Mouse (Mus musculus) layer of hippocampus, postnatal 14 days (tissue): ENCODE data around the gene Tlx3. TPM values are rescaled to one million over a fixed set of nuclear protein-coding genes. Genes with fewer than 3 reads are reported as not detected.
A peak's percentile ranks its signal among the peaks of the same experiment; 100 is the strongest.

ENCODE experiments used
- DNase-seq, 2 experiments: peaks; one replicate each; pipeline ENCODE4 v3.0.0; 2021 to 2022; ENCODE audit warnings: low spot score in 2 of 2, mixed read lengths in 1 of 2
- long read RNA-seq, 2 experiments: library from polyadenylated mRNA; stranded (forward); transcript quantifications; one replicate each; pipeline ENCODE4 v2.0.0; 2021
- total RNA-seq, 2 experiments: library from RNA; stranded (reverse); gene quantifications; 2 replicates each; pipeline ENCODE4 v1.2.3; 2021

Gene Tlx3
- not detected for total RNA-seq
- long read RNA-seq, experiment 1: 0 reads
- long read RNA-seq, experiment 2: 0 reads

DNA sequence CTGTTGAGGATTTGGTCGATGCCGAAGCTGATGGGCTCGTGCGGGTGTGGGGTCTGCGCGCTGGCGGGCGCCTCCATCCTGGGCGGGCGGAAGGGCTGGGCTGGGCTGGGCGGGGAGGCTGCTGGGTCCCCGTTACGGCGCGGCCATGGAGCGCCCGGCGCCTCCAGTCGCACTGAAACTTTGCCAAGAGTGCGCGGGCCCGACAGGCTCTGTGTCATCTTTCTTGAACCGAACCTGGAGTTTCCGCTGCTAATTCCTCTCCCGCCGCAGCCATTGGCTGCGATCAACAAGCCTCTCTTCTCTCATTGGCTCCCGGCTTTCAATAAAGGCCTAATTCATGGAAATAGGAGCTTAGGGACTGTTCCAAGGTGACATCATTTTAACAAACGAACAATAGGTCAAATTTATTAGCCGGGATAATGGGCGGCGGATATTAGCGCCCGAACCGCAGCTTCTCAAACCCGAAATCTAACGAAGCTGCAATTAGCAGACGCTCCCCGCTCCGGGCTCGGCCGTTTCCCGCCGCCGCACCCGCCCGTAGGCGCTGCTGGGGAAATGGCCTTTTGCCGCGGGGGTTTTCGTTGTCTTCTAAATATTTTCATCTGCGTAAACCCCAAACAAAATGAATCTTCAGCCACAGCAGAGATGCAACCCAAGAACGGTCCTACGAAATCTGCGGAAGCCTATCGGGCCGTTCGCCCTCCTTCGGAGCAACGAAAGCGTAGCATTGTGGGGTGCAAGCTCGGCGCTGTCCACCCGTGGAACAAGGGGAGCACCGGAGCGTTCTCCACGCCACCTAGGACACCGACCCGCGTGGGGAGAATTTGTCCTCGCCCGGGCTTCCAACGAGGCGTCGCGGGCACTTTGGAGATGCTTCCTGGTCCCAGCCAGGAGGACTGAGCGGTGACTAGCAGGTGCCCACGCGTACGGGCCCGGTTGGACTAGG is at the start of gene Tlx3:
Tlx3 (minus strand) TSS at position 207 of the 946 bp plus-strand sequence.
- peak; percentile 33 to 64 for DNase-seq

DNA sequence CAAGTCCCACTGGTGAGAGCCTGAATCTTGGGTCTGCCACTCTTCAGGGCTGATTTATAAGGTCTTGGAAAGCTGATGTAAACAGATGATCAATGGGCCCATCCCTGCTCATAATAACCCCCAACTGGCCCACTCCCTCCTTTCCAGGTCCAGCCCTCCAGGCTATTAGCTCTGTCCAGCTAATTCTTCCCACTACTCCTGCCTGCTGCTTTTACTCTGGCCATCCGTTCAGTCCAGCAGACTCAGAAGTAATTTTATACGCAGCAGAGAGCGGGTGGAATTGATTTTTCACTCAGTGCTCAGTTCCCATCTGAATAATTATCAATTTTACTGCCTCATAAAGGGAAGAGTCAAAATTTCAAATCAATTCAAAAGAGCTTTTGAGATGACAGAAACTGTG is 36.9 kb upstream of the Tlx3 start:
- no peak for DNase-seq

DNA sequence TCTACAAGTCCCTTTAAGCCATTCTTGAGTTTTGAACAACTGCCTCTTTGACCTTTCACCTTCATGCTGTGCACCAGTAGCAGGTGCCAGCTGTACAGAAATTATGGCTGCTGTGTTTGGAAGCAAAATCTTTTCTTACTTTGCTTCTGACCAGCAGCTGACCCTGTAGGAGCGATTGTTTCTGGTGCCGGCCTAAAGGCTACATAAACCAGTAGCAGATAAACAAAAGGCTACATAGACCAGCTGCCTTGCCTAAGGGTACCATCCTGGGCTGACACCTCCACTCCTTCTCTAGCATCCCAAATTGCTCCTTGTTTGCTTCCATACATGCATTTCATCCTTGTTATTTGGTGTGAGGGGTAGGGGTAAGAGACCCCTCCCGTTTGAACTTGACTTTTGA is 30.7 kb upstream of the Tlx3 start:
- DNase-seq: no peak

DNA sequence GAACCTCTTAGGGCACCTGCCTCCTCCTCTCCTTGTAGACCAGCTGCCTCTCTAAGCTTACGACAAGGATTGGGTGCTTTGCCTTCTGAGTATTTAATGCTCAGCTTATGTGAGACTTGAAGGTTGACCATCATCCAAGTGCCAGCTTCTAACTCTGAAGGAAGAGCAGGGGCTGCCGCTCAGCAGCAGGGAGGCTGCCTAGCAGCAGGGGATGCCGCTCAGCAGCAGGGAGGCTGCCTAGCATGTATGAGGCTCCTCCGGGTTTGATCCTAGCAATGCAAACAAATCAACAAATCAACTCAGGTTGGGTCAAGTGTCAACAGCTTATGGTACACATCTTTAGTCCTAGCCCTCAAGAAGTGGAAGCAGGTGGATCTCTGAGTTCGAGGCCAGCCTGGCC is 28.7 kb upstream of the Tlx3 start:
- DNase-seq: no peak

DNA sequence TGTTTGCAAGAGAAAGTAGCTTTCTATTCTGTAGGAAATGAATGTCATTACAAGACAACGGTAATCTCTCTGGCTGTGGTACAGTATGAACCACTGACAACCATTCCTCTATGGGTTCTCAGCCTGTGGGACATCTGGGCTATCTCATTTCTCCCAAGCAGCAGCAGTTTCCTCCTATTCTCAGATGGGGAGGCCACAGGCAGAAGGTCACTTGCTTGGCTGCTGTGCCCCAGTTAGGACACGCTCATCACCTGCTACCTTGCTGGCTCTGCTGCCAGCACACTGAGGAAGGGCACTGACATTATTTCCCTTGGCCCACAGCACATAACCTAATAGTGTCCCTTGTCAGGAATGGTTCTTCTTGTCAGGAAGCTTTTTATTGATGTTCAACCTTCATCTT is 24.8 kb upstream of the Tlx3 start:
- DNase-seq: no peak

DNA sequence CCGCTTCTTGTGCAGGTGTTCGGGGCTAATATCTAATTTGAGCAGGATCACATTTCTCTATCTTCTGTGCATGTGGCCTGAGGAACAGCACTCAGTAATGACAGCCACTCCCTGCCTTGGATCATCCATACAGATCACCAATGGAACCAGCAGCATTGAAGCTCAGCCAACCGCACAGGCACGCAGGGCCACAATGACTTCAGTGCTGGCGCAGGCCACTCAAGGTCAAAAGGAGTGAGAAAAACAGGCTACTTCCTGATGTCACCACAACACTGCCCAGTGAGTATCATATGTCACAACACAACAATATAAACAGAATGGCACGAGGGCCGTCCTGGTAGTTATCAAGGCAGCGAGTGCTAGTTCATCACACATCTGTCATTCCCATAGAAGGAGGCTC is 23.1 kb upstream of the Tlx3 start:
- no peak for DNase-seq

DNA sequence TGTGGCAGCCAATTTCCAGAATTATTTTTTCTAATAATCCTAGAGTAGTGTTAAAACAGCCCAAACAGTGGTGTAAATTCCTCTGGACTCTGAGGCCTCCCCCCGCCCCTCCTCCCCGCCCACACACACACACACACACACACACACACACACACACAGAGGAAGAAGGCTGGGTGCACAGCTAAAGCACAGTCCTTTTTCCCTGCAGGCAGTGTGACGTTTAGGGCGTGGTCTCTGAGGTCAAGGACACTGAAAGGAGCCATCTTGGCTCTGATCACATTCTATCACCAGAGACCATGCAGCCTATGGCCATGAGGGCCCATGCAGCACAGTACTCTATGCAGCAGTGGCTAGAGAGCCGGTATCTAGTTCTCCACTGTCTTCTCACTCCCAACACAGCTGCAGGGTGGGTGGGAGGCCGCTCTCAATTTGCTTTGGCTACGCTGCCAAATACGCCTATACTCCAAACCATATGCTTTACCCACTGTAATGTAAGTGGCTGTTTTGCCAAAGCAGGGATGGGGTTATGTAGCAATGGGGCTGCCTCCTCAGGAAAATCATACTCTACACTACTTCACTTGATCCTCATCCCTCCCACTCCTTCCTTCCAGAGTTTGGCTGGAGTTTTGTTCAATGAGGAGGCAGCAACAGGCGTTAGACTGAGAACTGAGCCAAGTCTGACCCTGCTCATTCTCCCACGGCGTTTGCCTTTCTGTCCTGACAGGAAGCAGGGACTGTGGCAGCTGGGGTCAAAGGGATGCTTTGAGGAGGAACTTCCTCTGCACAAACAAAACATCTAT is 18.4 kb upstream of the Tlx3 start:
- DNase-seq: no peak

DNA sequence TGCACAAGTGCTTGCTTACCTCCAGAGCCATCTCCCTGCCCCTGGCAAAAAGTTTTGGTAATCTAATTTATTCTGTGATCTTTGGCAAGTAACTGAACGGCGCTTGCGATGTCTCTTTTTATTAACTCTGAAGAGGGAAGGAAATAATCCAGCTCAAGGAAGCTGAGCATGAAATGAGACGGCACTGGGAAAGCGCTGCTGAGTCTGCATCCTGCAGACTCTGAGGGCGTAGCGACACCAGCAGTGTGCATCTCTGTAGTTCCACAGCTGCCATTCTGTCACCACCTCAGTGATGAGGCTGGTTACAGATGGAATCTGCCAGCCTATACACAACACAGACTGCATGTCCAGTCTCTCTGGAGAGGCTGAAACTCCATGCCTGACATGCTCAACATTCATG is 17.4 kb upstream of the Tlx3 start:
- no peak for DNase-seq

DNA sequence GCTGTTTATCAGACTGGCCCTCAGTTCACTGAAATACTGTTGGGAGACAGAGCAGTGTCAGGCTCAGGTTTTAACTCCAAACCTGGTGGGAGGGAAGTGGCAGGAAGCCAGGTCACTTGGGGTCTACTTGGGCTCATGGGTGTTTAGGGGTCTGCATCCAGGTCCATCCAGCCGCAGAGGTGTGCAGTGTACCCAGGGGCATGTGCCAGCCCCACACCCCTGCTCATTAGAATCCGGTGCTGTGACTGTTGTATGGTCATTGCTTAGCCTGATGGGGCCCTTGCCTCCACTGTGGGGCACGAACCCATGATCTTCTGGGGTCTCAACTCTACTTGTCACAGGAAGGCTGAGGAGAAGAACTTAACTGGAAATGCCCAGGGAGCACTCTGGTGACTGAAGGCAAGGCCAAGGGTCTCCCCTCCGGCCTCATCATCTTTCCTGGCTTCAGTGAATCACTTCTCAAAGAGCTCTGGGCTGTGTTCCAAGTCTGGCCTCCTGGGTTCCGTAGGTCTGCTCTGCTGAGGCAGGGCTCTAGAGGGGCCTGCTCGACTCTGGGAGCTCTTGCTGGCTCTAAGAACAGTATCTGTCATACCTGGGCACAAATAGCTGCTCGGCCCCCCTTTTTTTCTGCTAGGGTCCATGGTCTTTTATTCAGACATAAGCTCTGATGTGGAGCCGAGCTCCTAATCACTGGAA is 14.1 kb upstream of the Tlx3 start:
- DNase-seq: no peak

DNA sequence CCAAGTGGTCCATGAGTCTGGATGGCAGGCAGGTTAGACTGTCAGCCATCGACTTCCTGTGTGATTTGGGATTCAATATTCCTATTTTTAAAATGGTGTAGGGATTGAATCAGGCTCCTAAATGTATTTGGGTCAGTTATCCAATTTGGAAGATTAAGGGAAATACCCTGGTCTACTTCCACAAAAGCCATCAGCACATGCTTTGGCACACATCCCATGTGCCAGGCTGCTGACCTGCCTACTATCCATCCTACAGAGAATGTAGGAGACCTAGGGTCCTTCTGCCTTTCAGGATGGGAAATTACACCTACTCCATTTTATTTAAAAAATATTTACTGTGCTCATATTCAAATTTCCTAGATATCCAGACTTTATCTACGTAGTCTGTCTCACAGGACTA is 4.0 kb upstream of the Tlx3 start:
- DNase-seq: no peak

DNA sequence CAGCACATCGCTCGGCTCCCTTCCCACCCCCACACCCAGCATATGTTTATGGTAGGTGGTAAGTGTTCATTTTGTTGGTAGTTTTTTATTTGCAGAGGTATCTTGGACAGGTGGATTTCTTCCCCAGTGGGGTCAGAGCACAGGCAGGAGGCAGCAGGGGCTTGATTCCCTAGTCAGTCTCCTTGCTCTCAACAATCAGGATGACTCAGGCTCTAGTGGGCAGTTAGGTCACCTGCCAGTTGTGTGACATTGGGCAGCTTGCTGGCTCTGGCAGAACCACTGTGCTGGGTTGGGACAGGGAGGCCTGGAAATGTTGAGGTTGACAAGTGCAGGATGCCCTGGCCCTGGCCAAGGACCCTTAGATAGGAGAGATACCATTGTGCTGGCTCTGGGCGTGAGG is 1.6 kb upstream of the Tlx3 start:
- DNase-seq: no peak

DNA sequence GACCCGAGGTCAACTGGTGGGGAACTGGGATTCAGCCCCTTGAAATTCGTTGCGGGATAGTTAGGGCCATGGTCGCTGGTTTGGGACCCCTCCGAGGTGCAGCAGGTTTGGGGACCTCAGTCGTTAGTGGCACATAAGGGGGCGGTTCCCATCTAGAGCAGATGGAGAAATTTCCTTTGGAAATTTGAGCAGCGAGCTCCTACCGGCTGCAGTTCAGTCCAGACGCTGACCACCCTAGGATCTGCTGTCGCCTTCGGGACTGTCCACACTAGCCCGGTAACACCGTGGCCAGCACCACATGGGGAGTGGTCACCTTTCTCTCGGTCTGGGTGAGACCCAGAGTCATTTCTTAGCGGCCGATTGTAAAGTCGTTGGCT is 928 bp upstream of the Tlx3 start:
- DNase-seq: no peak

DNA sequence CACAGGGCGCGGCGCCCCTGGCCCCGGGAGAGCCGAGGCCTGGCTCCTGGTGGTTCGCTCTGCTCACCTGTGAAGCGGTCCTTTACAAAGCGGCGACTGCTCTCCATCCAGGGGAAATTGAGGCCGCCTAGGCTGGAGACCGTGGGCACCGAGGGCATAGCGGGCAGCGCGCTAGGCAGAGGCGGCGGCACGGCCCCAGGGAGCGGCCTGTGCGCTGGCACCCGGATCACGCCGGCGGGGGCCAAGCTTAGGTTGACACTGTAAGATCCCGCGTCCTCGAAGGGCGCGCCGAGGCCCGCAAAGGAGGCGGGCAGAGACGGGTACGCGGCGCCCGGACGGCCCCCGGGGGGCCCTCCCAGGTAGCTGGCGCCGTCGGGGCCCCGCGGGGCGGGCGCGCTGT is 417 bp downstream of the Tlx3 start:
- no peak for DNase-seq

DNA sequence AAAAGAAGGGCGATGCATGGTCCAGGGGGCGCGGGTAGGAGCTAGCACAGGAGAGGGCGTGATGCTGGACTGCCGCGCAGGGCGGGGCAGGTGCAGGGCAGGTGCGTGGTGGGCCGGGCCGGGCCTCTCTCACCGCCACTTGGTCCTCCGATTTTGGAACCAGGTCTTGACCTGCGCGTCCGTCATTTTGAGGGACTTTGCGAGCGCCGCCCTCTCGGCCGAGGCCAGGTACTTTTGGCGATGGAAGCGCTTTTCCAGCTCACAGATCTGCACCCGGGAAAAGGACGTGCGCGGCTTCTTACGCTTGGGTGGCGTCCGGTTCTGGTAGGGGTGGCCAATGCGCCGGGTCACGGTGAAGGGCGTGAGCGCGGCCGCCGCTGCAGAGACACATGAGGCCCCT is 1.1 kb downstream of the Tlx3 start:
- DNase-seq: no peak

DNA sequence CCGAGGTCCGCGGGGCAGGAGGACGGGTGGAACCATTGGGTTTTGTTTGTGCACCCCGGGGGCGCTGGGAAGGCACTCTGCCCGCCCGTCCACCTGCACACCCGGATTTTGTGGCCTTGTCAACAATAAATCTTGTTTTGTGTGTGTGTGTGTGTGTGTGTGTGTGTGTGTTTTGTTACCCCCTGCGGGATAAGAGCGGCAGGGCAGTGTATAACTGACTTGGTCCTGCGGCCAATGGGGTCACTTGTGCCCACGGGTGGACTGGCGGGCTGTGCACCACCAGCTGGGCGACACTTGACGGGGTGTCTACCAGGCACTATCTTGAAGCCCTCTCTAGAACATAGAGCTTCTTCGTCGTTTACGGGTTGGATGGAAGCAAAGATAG is 1.8 kb downstream of the Tlx3 start:
- peak in 1 of 2 experiments; percentile 7 for DNase-seq

DNA sequence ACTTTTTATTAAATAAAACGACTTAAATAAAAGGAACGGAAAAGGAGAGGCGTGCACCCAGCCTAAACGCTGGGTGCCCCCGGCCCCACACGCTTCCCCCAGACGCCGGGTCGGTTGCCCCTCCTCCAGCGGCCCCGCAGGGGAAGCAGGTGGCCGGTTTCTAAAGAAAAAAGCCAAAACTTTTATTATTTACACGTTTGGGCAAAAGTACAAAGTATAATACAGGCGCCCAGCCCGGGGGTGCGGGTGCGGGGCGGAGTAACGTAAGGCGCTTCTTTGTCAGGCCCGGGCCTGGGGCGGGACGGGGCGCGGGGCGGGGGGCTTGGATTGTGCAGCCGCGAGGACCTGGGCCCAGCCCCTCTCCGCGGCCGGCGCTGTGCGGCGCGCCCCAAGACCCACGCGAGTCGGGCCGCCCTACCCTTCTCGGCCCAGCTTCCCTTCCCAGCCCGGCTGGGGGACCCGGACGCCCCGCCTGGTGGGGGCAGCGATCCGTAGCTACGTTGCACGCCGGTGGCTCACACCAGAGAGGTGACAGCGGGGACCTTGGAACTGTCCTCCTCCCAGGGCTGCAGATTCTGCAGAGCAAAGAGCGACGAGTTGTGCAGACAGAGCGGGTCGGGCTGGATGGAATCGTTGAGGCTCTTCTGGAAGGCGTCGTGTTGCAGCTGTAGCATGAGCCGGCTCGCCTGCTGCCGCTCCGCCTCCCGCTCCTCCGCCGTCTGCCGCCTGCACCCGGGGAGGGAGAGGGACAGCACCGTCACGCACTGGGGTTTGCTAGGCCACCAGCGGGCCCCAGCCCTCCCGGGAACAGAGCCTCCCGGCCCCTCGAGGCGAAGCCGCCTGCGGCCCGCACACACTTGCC is 2.4 kb downstream of the Tlx3 start:
- DNase-seq: no peak

DNA sequence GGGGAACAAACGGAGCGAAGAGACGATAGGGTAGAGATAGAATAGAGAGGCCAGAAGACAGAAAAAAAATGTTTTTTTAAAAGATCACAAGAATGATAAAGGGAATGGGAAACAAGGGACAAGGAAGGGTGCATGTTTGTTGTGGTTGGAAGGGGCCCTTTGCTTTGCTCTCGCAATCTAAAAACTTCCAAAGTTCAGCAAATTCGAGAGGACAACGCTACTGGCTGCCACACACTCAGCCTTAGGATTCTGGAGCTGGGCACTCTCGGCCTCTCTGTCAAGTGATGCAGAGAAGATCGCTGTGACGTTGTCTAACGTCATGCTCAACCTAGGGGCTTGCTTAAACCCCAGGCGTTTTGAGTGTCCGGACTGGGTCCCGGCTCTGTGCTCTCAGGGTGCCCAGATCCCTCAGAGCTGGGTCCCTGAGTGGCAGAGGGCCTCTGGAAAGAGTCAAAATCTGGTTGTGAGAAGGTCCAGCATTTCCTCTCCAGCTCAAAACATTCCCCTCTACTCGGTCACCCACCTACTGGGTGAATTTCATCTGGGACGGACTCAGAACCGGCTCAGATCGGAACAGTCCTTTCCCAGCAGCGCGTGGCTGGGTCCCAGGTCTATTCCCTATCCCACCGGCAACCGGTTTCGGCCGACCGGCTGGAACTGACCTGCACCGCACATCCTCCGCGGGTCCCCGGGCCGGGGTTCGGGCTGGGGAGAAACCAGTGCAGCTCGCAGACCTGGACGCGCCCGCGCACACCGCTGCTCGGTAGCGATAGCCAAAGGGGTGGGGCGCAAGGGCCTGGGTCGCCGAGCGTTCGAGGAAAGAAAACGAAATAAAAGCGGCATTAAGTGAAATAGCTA is 3.3 kb downstream of the Tlx3 start:
- no peak for DNase-seq

DNA sequence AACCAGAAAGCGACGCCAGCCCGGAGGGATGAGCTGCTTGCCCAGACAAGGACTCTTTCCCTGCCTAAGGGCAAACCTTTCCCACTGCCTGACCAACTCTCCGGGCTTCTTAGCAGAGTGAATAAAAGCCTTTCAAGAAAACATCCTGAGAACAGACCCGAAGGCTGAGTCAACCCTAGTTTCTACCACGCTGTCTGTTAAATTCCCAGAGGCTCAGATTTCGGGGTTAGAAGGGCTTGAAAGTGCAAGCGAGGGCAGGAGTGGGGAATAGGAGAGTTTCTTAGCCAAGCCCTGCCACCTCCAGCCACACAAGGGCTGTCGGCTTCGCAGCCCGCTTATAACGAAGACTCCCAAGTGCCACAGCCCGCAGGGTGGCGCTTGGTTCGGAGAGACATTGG is 4.3 kb downstream of the Tlx3 start:
- DNase-seq: no peak

DNA sequence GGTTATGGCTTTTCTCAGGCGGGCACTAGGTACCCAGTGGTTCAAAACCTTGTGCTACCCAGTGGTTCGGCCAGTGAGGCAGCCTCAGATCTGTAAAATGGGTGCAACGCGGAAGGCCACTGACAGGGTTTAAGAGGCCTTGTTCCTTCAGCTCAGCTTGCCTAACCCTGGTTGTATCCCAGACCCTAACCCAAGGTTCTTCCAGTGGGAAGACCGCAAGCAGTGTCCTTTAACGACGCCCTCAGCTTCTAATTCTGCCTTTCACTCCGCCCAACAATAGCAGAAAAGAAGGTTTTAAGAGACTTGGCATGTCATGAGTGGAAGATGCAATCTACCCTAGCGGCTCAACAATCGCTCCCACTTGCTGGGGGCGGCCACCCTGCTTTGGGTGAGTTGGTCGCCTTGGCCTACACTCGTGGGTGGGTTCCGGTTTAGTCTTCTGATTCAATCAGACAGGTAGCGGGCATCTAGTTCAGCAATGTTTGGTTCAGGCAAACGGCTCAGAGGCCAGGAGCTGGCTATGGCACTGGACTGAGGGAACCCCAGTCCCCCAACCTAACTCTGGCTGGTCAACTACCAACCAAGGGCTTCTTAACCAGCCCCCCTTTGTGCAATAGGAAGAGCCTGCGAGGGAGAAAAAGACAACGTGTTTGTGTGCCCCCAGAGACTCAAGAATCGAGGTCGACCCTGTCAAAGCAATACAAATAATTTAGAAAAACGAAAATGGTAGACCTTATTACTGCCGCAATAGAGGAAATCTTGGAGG is 4.9 kb downstream of the Tlx3 start:
- no peak for DNase-seq
